Mouse (Mus musculus): ENCODE results near the gene Vmn2r95.
"Not testable (repeated sequence)": the region's sequence is repeated elsewhere in the genome, so short reads cannot be mapped to it uniquely, and the experiment has no call there.

The Vmn2r95 gene

DNA sequence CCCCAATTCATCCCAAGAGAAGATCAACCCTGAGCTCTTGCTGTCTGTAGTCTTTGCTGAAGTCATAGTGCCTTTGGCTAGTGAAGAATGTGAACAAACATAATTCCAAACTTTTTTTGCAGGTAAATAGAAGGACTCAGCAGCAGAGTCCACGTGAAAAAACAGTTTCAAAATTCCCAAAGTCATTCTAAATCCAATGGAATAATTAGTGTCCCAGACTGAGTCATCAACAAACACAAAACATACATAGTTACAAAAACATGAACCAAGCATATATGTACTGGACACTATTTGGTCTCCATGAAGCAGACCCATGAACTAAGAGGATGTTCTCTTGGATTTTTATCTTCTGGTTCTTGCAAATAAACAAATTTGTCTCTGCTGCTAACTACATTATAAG lies at the start of gene Vmn2r95:
Gene Vmn2r95, plus strand, starts transcription at position 301 of the 400 bp plus-strand sequence.
- DNase-seq: no peak

DNA sequence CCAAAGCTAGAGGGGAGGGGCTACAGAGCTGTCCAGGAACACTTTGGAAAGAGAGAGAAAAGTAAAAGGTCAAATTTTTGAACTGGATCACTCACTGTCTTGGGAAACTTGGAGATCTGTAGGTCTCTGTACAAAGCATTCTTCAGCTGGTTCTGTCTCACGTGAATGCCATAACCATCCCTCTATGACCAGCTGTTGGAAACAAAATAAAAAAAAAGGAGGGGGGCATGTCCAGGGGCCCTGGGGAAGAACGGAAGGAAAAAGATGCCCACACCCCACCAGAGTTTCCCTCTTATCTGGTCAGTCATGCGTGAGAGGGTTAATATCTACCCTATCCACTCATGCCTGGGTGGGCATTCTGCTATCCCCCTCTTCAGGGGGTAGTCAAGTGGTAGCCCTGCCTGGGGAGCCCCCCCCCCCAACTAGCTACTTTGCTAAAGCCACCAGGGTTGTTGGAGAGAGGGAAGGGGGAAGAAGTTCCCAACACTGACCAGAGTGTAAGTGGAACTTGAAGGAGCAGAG lies 31.8 kb downstream of the Vmn2r95 start:
- DNase-seq: no peak

DNA sequence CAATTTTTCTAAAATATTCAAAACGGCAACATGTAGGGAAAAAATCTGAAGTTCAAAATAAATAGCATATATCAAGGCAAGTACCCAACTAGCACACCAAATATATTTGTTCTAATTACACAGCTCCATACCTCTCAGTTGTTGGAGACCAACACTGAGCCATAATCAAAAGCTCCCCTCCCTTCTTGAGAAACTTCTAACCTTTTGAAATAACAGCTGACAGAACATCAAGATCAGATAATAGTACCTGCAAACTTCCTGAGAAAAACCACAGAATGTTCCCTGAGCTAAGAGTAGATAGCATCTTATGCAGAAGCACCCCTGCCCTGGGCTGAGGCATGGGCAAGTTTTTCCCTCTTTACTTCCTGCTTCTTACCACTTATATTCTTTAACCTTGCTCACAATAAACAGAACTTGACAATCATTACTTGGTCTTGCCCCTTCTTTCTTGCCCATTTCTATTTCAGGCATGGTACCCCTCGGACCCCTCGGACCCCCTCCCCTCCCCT lies 34.3 kb downstream of the Vmn2r95 start:
- DNase-seq: not testable (repeated sequence)

DNA sequence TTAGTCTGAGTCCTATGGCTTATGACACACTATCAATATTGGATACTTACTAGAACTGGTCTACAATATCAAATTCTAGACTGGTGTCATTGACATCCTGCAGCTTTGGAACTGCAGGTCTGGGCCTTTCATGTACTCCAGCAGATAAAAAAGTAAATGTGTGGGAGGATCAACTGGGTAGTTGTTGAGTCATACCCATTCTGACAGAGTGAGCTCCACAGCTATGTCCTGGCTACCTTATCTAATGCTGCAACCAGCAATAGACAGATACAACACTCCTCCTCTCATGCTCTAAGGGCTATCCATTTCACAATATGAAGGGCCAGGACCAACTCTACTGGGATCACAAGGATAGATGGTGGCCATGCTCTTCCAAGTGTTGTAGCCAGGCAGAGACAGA lies 38.8 kb downstream of the Vmn2r95 start:
- no peak for DNase-seq

DNA sequence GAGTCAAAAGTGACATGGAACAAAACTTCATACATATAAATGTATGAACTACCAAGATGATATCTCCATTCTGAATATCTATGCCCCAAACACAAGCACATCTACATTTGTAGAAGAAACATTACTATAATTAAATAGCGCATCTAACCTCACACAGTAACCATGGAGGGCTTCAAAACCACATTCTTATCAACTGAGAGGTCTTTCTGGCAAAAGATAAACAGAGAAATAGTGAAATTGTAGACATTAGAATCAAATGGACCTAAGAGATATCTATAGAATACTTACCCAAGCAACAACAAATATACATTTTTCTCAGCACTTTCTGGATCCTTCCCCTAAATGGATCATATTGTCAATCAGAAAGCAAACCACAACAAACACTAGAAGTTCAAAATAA lies 56.0 kb downstream of the Vmn2r95 start:
- DNase-seq: no peak

All from retina, postnatal 1 day (tissue).